Mouse (Mus musculus) midbrain, embryonic 11.5 days (tissue): ENCODE measurements around the gene Lst1. TPM values are rescaled to one million over a fixed set of nuclear protein-coding genes. Genes with fewer than 3 reads are reported as not detected.

ENCODE experiments used
- ATAC-seq: fragments of 200-750 bp; cut with Nextera tagmentation; 2 replicates; pipeline ENCODE4 v1.8.0; 2017; ENCODE audit warnings: moderate TSS enrichment, moderate library complexity; ENCODE audit not compliant: low FRiP score
- DNase-seq: peaks from one replicate; pipeline ENCODE4 v3.0.0; 2015; ENCODE audit warnings: low spot score; ENCODE audit errors: missing footprints
- H3K27ac ChIP-seq: fragments of 300-500 bp; sonication (generic); 2 replicates; pipeline ENCODE4 v1.5.1; 2014; ENCODE audit warnings: low read depth, low read length
- H3K27me3 ChIP-seq: fragments of 300-500 bp; sonication (generic); 2 replicates; pipeline ENCODE4 v1.6.1; 2014; ENCODE audit warnings: mild to moderate bottlenecking, low read length, moderate library complexity, mixed read lengths; ENCODE audit not compliant: control insufficient read depth, insufficient read depth
- H3K36me3 ChIP-seq: fragments of 300-500 bp; sonication (generic); 2 replicates; pipeline ENCODE4 v1.6.1; 2014; ENCODE audit warnings: mild to moderate bottlenecking, low read length, moderate library complexity, mixed read lengths; ENCODE audit not compliant: control insufficient read depth, insufficient read depth
- H3K4me1 ChIP-seq: fragments of 300-500 bp; sonication (generic); 2 replicates; pipeline ENCODE4 v1.6.1; 2014; ENCODE audit warnings: low read length; ENCODE audit not compliant: control insufficient read depth, insufficient read depth
- H3K4me2 ChIP-seq: fragments of 300-500 bp; sonication (generic); 2 replicates; pipeline ENCODE4 v1.6.1; 2014; ENCODE audit warnings: mild to moderate bottlenecking, moderate library complexity
- H3K4me3 ChIP-seq: fragments of 300-500 bp; sonication (generic); 2 replicates; pipeline ENCODE4 v1.5.1; 2014; ENCODE audit warnings: low read depth, low read length
- H3K9ac ChIP-seq: fragments of 300-500 bp; sonication (generic); 2 replicates; pipeline ENCODE4 v1.6.1; 2014; ENCODE audit warnings: low read length
- H3K9me3 ChIP-seq: fragments of 300-500 bp; sonication (generic); 2 replicates; pipeline ENCODE4 v1.6.1; 2016; ENCODE audit warnings: low read length; ENCODE audit not compliant: control insufficient read depth
- WGBS: fragments of 180-500 bp; shearing (Covaris S2); extraction: QIAGEN DNeasy Blood & Tissue Kit; methylation state at CpG from one replicate; pipeline ENCODE4 v1.1.7; 2014; 5-methylcytosine and 5-hydroxymethylcytosine counted together
- polyA plus RNA-seq: library from polyadenylated mRNA; unstranded; fragments of >200 nt; fragmentation: Nextera tagmentation; extraction: Ambion mirVana; gene quantifications from 2 replicates; pipeline ENCODE4 v1.2.1, GENCODE M21; 2014

Lst1 gene
- polyA plus RNA-seq, 1 experiment from 2014 or later = 10.2 TPM

GRCm38 (mm10) chr17:35159638-35160037, 28.6 kb downstream of the Lst1 start:
- WGBS = 90% methylated on average over 7 of the region's 7 CpGs
- no peak overlapping the region for H3K4me3 ChIP-seq
- H3K36me3 ChIP-seq = peaks cover 66% of the 10 kb centered on the region
- no peak overlapping the region for H3K9ac ChIP-seq
- no peak for ATAC-seq
- H3K27me3 ChIP-seq = no peaks in the 10 kb centered on the region
- no peak overlapping the region for H3K4me2 ChIP-seq
- DNase-seq = no peak
- H3K9me3 ChIP-seq = no peaks in the 10 kb centered on the region
- H3K27ac ChIP-seq = no peak overlapping the region
- H3K4me1 ChIP-seq = peaks cover 13% of the 10 kb centered on the region

- H3K9me3 ChIP-seq = no peaks in the 10 kb centered on the region
- DNase-seq (no peak), ATAC-seq (no peak)
- H3K36me3 ChIP-seq = peaks cover 72% of the 10 kb centered on the region
- H3K9ac ChIP-seq = no peak overlapping the region
- no peak overlapping the region for H3K27ac ChIP-seq
- peaks cover 13% of the 10 kb centered on the region for H3K4me1 ChIP-seq
- 96% methylated on average over 16 of the region's 16 CpGs for WGBS
- H3K27me3 ChIP-seq = no peaks in the 10 kb centered on the region
- H3K4me2 ChIP-seq = no peak overlapping the region
- H3K4me3 ChIP-seq = no peak overlapping the region
These were observed 29.2 kb downstream of the Lst1 start for GRCm38 (mm10) chr17:35158850-35159593.

GRCm38 (mm10) chr17:35157661-35158175, 30.5 kb downstream of the Lst1 start:
- 97% methylated on average over 8 of the region's 8 CpGs for whole genome bisulfite sequencing
- ATAC-seq = no peak

GRCm38 (mm10) chr17:35157254-35157653, 31.0 kb downstream of the Lst1 start:
- ATAC-seq (no peak), DNase-seq (no peak)
- WGBS = 94% methylated on average over 8 of the region's 8 CpGs
- Histone ChIP-seq H3K9ac (no peak overlapping the region), H3K4me1 (peaks cover 4% of the 10 kb centered on the region; the same call in 1 of the 2 replicates), H3K27me3 (no peaks in the 10 kb centered on the region), H3K4me2 (no peak overlapping the region), H3K27ac (no peak overlapping the region), H3K9me3 (no peaks in the 10 kb centered on the region), H3K4me3 (no peak overlapping the region), H3K36me3 (peaks cover 89% of the 10 kb centered on the region)

More at GRCm38 (mm10) chr17:35157661-35158175, 30.5 kb downstream of the Lst1 start:
- peaks cover 85% of the 10 kb centered on the region for H3K36me3 ChIP-seq
- no peak overlapping the region for H3K4me3 ChIP-seq
- H3K9me3 ChIP-seq = no peaks in the 10 kb centered on the region
- no peaks in the 10 kb centered on the region for H3K27me3 ChIP-seq
- H3K9ac ChIP-seq = no peak overlapping the region
- no peak overlapping the region for H3K27ac ChIP-seq
- no peak overlapping the region for H3K4me2 ChIP-seq
- no peak for DNase-seq
- peaks cover 7% of the 10 kb centered on the region for H3K4me1 ChIP-seq

GRCm38 (mm10) chr17:35156461-35157200, 31.6 kb downstream of the Lst1 start:
- H3K4me3 ChIP-seq = no peak overlapping the region

GRCm38 (mm10) chr17:35155451-35155850, 32.8 kb downstream of the Lst1 start:
- Histone ChIP-seq H3K9ac (no peak overlapping the region), H3K4me3 (no peak overlapping the region), H3K4me2 (no peak overlapping the region), H3K36me3 (peaks cover 83% of the 10 kb centered on the region), H3K27ac (no peak overlapping the region), H3K27me3 (no peaks in the 10 kb centered on the region), H3K4me1 (no peaks in the 10 kb centered on the region), H3K9me3 (no peaks in the 10 kb centered on the region)
- no peak for DNase-seq
- ATAC-seq = no peak
- 96% methylated on average over 12 of the region's 12 CpGs for WGBS

More at GRCm38 (mm10) chr17:35156461-35157200, 31.6 kb downstream of the Lst1 start:
- 93% methylated on average over 33 of the region's 33 CpGs for WGBS
- Histone ChIP-seq H3K27ac (no peak overlapping the region), H3K4me2 (no peak overlapping the region), H3K9ac (no peak overlapping the region), H3K36me3 (peaks cover 88% of the 10 kb centered on the region), H3K9me3 (no peaks in the 10 kb centered on the region), H3K27me3 (no peaks in the 10 kb centered on the region), H3K4me1 (peaks cover 2% of the 10 kb centered on the region; the same call in 1 of the 2 replicates)
- ATAC-seq = no peak
- no peak for DNase-seq

- Histone ChIP-seq H3K27me3 (no peaks in the 10 kb centered on the region), H3K27ac (no peak overlapping the region), H3K9me3 (no peaks in the 10 kb centered on the region), H3K4me1 (no peaks in the 10 kb centered on the region), H3K9ac (no peak overlapping the region), H3K36me3 (peaks cover 83% of the 10 kb centered on the region), H3K4me2 (no peak overlapping the region), H3K4me3 (no peak overlapping the region)
- WGBS = 75% methylated on average over 7 of the region's 7 CpGs
- ATAC-seq (no peak), DNase-seq (no peak)
These were observed 33.6 kb downstream of the Lst1 start for GRCm38 (mm10) chr17:35154616-35155015.

- Histone ChIP-seq H3K36me3 (peaks cover 84% of the 10 kb centered on the region), H3K27ac (no peak overlapping the region), H3K9ac (no peak overlapping the region), H3K4me1 (no peaks in the 10 kb centered on the region), H3K4me2 (no peak overlapping the region), H3K27me3 (no peaks in the 10 kb centered on the region), H3K4me3 (no peak overlapping the region), H3K9me3 (no peaks in the 10 kb centered on the region)
- 92% methylated on average over 4 of the region's 4 CpGs for WGBS
- ATAC-seq (no peak), DNase-seq (no peak)
These were observed 34.3 kb downstream of the Lst1 start for GRCm38 (mm10) chr17:35153931-35154330.

GRCm38 (mm10) chr17:35153077-35153476, 35.2 kb downstream of the Lst1 start:
- DNase-seq (no peak), ATAC-seq (no peak)
- no peaks in the 10 kb centered on the region for H3K27me3 ChIP-seq
- no peaks in the 10 kb centered on the region for H3K4me1 ChIP-seq
- H3K9me3 ChIP-seq = no peaks in the 10 kb centered on the region
- 94% methylated on average over 9 of the region's 9 CpGs for WGBS
- no peak overlapping the region for H3K9ac ChIP-seq
- no peak overlapping the region for H3K27ac ChIP-seq
- H3K36me3 ChIP-seq = peaks cover 76% of the 10 kb centered on the region
- H3K4me3 ChIP-seq = no peak overlapping the region
- no peak overlapping the region for H3K4me2 ChIP-seq
